Mouse (Mus musculus): ENCODE measurements around the gene Crp. TPM values are rescaled to one million over a fixed set of nuclear protein-coding genes. Genes with fewer than 3 reads are reported as not detected.

Crp gene
- not detected for total RNA-seq (2021)

GRCm38 (mm10) chr1:172697844-172698243 lies at the start of gene Crp:
Gene Crp (plus strand): TSS chr1:172698055.
- intact Hi-C loops (cut with DNase I), result no loop called here
- DNase-seq, result no peak

- DNase-seq, result no peak
- intact Hi-C loops (cut with DNase I), result no loop called here
Observed at GRCm38 (mm10) chr1:172649396-172649795, 48.5 kb upstream of the Crp start.

GRCm38 (mm10) chr1:172650519-172651287 lies 47.2 kb upstream of the Crp start:
- DNase-seq, result peak in 1 of 2 experiments; percentile 34
- intact Hi-C loops (cut with DNase I), result no loop called here

- intact Hi-C loops (cut with DNase I), result no loop called here
- no peak for DNase-seq
Observed at GRCm38 (mm10) chr1:172651288-172651987, 46.4 kb upstream of the Crp start.

- intact Hi-C loops (cut with DNase I), result no loop called here
- DNase-seq, result no peak
Observed at GRCm38 (mm10) chr1:172652040-172652662, 45.7 kb upstream of the Crp start.

GRCm38 (mm10) chr1:172653900-172654299 lies 44.0 kb upstream of the Crp start:
- DNase-seq, result no peak
- intact Hi-C loops (cut with DNase I), result no loop called here

GRCm38 (mm10) chr1:172657266-172657665 lies 40.6 kb upstream of the Crp start:
- intact Hi-C loops (cut with DNase I), result no loop called here
- no peak for DNase-seq

- intact Hi-C loops (cut with DNase I), result no loop called here
- no peak for DNase-seq
Observed at GRCm38 (mm10) chr1:172659688-172660087, 38.2 kb upstream of the Crp start.

GRCm38 (mm10) chr1:172665457-172665856 lies 32.4 kb upstream of the Crp start:
- intact Hi-C loops (cut with DNase I), result no loop called here
- no peak for DNase-seq

- intact Hi-C loops (cut with DNase I), result no loop called here
- no peak for DNase-seq
Observed at GRCm38 (mm10) chr1:172667597-172667996, 30.3 kb upstream of the Crp start.

GRCm38 (mm10) chr1:172670716-172671115 lies 27.1 kb upstream of the Crp start:
- no peak for DNase-seq
- intact Hi-C loops (cut with DNase I), result no loop called here

- intact Hi-C loops (cut with DNase I), result no loop called here
Observed at GRCm38 (mm10) chr1:172680742-172681141, 17.1 kb upstream of the Crp start.

GRCm38 (mm10) chr1:172683551-172683950 lies 14.3 kb upstream of the Crp start:
- no peak for DNase-seq
- intact Hi-C loops (cut with DNase I), result no loop called here

More at GRCm38 (mm10) chr1:172680742-172681141, 17.1 kb upstream of the Crp start:
- no peak for DNase-seq

GRCm38 (mm10) chr1:172683957-172684356 lies 13.9 kb upstream of the Crp start:
- intact Hi-C loops (cut with DNase I), result no loop called here

GRCm38 (mm10) chr1:172685178-172685577 lies 12.7 kb upstream of the Crp start:
- intact Hi-C loops (cut with DNase I), result no loop called here
- no peak for DNase-seq

More at GRCm38 (mm10) chr1:172683957-172684356, 13.9 kb upstream of the Crp start:
- no peak for DNase-seq

GRCm38 (mm10) chr1:172697422-172697821 lies 433 bp upstream of the Crp start:
- intact Hi-C loops (cut with DNase I), result no loop called here

GRCm38 (mm10) chr1:172700814-172701213 lies 3.0 kb downstream of the Crp start:
- DNase-seq, result no peak
- intact Hi-C loops (cut with DNase I), result no loop called here

More at GRCm38 (mm10) chr1:172697422-172697821, 433 bp upstream of the Crp start:
- DNase-seq, result no peak

GRCm38 (mm10) chr1:172701381-172701780 lies 3.5 kb downstream of the Crp start:
- no peak for DNase-seq
- intact Hi-C loops (cut with DNase I), result no loop called here

GRCm38 (mm10) chr1:172701901-172702300 lies 4.0 kb downstream of the Crp start:
- no peak for DNase-seq
- intact Hi-C loops (cut with DNase I), result no loop called here

GRCm38 (mm10) chr1:172704769-172705168 lies 6.9 kb downstream of the Crp start:
- DNase-seq, result no peak
- intact Hi-C loops (cut with DNase I), result no loop called here

- intact Hi-C loops (cut with DNase I), result no loop called here
- no peak for DNase-seq
Observed at GRCm38 (mm10) chr1:172706243-172706642, 8.4 kb downstream of the Crp start.

Data from heart, postnatal 36 days (tissue).